Mouse (Mus musculus): Measurements from ENCODE around the gene Relb. TPM values are rescaled to one million over a fixed set of nuclear protein-coding genes. Genes with fewer than 3 reads are reported as not detected.
A peak's percentile ranks its signal among the peaks of the same experiment; 100 is the strongest.

Relb gene
- total and polyA plus RNA-seq, 3 experiments = 1.2 to 2.0 (median 1.5) TPM

DNA sequence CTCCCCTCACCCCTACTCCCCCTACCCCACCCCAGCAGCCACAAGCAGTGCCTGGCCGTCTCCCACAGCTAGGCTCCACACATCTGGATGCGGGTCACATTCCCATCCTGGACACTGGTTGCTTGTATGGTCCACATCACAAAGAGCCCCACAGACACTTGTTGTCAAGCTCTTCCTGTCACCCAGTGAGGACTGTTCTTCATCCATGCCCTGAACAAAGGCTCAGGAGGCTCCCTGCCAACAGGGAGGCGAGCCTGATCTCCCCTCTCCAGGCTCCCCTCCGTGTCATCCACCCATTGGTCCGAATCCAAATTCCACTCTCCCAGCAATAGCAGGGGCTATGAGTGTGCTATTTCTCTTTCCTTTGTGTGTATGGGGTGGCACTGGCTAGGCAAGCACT, 28.7 kb downstream of the Relb start:
- TF ChIP-seq POLR2AphosphoS5 (IDR thresholded peaks at IDR 0.05; ENCODE audit: insufficient replicate concordance, low read depth, low read length) (no peak), TAL1 (conservative IDR thresholded peaks at IDR 0.05; ENCODE audit: low read depth, low read length) (no peak), GATA2 (IDR thresholded peaks at IDR 0.05; ENCODE audit: borderline replicate concordance, low read depth, low read length) (no peak), GATA1 (IDR thresholded peaks at IDR 0.05; ENCODE audit: borderline replicate concordance, low read length) (no peak), CTCF (IDR thresholded peaks at IDR 0.05; ENCODE audit: low read depth, low read length) (no peak)
- H3K36me3 ChIP-seq (replicated peaks) = peaks cover 72% of the 10 kb centered on the region
- peaks cover 34% of the 10 kb centered on the region for H3K4me1 ChIP-seq (ENCODE audit: insufficient read depth, low read depth, low read length)
- DNase-seq (ENCODE audit: low spot score) = no peak
- ATAC-seq (ENCODE audit: extremely low read depth, insufficient number of reproducible peaks, low FRiP score, poor library complexity, severe bottlenecking) = no peak
- no peak overlapping the region for H3K4me3 ChIP-seq (ENCODE audit: low read depth, low read length)
- no peaks in the 10 kb centered on the region for H3K9me3 ChIP-seq (replicated peaks)
- H3K27me3 ChIP-seq (ENCODE audit: insufficient read depth, low read length) = no peaks in the 10 kb centered on the region

DNA sequence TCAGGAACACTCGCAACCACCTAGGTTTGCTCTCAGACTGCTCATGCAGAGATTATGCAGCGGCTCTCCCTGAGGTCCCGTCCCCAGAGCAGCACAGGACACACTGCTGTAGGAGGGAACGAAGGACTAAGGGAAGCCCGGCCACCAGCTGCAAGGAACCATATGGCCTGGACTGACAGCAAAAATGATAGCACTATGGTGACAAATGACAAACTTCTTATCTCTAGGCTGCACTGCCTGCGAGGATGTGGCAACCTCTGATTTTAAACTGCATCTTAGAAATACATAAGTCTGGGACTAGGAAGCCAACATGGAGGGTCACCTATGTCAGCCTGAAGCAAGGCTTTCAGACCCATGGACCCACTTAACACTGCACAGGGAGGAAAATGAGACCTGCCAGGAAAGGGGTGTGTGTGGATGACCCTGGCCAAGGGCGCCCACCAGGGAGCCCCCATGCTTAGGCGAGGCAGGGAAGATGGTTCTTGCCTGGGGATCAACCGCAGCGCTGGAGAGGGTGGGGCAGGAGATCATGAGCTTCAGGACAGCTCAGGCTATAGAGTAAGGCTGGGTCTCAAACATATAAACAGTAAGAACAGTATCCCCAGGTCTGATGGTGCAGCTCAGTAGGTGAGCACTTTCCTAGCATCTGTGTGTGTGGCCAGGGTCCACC, 36.0 kb downstream of the Relb start:
- TF ChIP-seq GATA1 (IDR thresholded peaks at IDR 0.05; ENCODE audit: borderline replicate concordance, low read length) (no peak), TAL1 (conservative IDR thresholded peaks at IDR 0.05; ENCODE audit: low read depth, low read length) (no peak), POLR2AphosphoS5 (IDR thresholded peaks at IDR 0.05; ENCODE audit: insufficient replicate concordance, low read depth, low read length) (no peak), GATA2 (IDR thresholded peaks at IDR 0.05; ENCODE audit: borderline replicate concordance, low read depth, low read length) (no peak), CTCF (IDR thresholded peaks at IDR 0.05; ENCODE audit: low read depth, low read length) (no peak)
- no peaks in the 10 kb centered on the region for H3K9me3 ChIP-seq (replicated peaks)
- H3K4me3 ChIP-seq (ENCODE audit: low read depth, low read length) = no peak overlapping the region
- peaks cover 95% of the 10 kb centered on the region for H3K36me3 ChIP-seq (replicated peaks)
- ATAC-seq (ENCODE audit: extremely low read depth, insufficient number of reproducible peaks, low FRiP score, poor library complexity, severe bottlenecking) (no peak), DNase-seq (ENCODE audit: low spot score) (no peak)
- peaks cover 20% of the 10 kb centered on the region for H3K4me1 ChIP-seq (ENCODE audit: insufficient read depth, low read depth, low read length)
- no peaks in the 10 kb centered on the region for H3K27me3 ChIP-seq (ENCODE audit: insufficient read depth, low read length)

DNA sequence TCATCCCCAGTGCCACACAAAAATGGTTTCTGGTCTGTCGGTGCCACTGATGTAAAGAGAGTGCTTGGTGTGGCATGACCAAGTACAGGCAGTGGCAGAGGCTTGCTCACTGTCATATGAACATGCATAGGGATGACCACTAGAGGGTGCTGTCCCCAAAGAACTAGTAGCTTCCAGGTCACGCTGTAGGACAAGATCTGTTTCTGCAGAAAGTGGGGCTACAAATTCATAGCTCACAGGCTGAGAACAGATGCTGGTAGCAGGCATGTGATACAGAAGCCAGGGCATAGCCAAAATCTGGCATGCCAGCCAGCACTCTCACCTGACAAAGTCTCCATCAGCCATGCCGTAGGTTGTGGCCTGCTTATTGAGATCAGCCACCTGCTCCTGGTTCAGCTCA, 39.3 kb downstream of the Relb start:
- no peak for TF ChIP-seq GATA2 (IDR thresholded peaks at IDR 0.05; ENCODE audit: borderline replicate concordance, low read depth, low read length)
- TF ChIP-seq POLR2AphosphoS5 (IDR thresholded peaks at IDR 0.05; ENCODE audit: insufficient replicate concordance, low read depth, low read length) = no peak
- peak; percentile 93 for TF ChIP-seq CTCF (IDR thresholded peaks at IDR 0.05; ENCODE audit: low read depth, low read length)
- peak; percentile 57 for ATAC-seq (ENCODE audit: extremely low read depth, insufficient number of reproducible peaks, low FRiP score, poor library complexity, severe bottlenecking)
- H3K36me3 ChIP-seq (replicated peaks) = peaks cover 99% of the 10 kb centered on the region
- no peaks in the 10 kb centered on the region; the same call in 1 of the 2 replicates for H3K27me3 ChIP-seq (ENCODE audit: insufficient read depth, low read length)
- no peak overlapping the region for H3K4me3 ChIP-seq (ENCODE audit: low read depth, low read length)
- H3K4me1 ChIP-seq (ENCODE audit: insufficient read depth, low read depth, low read length) = peaks cover 22% of the 10 kb centered on the region
- H3K9me3 ChIP-seq (replicated peaks) = no peaks in the 10 kb centered on the region; the same call in 1 of the 2 replicates
- peak; percentile 37 for DNase-seq (ENCODE audit: low spot score)

DNA sequence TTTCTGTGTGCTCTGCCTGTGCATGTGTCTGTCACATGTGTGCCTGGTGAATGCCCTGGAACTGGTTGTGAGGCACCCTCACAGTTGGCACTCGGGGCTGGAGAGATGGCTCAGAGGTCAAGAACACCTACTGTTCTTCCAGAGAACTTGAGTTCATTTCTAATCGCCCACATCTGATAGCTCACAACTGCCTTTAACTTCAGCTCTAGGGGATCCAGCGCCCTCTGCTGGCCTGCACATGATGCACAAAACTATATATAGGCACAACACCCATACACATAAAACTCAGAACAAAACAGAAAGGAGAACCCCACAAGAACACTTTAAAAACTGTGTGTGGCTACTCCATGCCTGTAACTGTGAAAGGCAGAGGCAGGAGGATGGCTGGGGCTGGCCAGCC, 40.0 kb downstream of the Relb start:
- no peak for ATAC-seq (ENCODE audit: extremely low read depth, insufficient number of reproducible peaks, low FRiP score, poor library complexity, severe bottlenecking)
- TF ChIP-seq TAL1 (conservative IDR thresholded peaks at IDR 0.05; ENCODE audit: low read depth, low read length) = no peak
- 0 out of 2 replicates have a peak, but pooled peaks have one; percentile 14 for TF ChIP-seq CTCF (IDR thresholded peaks at IDR 0.05; ENCODE audit: low read depth, low read length)
- Histone ChIP-seq H3K9me3 (replicated peaks) (no peaks in the 10 kb centered on the region; the same call in 1 of the 2 replicates), H3K4me3 (ENCODE audit: low read depth, low read length) (no peak overlapping the region), H3K36me3 (replicated peaks) (peaks cover 99% of the 10 kb centered on the region), H3K27me3 (ENCODE audit: insufficient read depth, low read length) (no peaks in the 10 kb centered on the region; the same call in 1 of the 2 replicates), H3K4me1 (ENCODE audit: insufficient read depth, low read depth, low read length) (peaks cover 20% of the 10 kb centered on the region)
- no peak for DNase-seq (ENCODE audit: low spot score)

DNA sequence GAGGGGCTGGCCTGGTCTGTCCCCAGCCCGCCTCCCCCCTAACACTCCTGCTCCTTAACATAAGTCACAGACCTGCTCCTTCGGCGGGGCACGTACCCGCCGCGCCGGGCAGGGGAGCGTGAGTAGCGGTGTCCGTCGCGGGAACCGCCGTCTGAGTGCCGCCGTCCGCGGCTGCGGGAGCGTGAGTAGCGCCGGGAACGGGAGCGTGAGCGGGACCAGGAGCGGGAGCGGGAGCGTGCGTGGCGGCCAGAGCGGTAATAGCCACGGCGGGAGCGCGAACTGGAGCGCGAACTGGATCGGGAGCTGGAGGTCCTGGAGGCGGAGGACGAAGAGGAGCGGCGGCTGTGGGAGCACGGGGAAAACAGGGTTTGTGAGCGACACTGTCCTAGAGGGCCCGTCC, 43.0 kb downstream of the Relb start:
- H3K36me3 ChIP-seq (replicated peaks) = peaks cover 98% of the 10 kb centered on the region
- TF ChIP-seq GATA1 (IDR thresholded peaks at IDR 0.05; ENCODE audit: borderline replicate concordance, low read length) (no peak), POLR2AphosphoS5 (IDR thresholded peaks at IDR 0.05; ENCODE audit: insufficient replicate concordance, low read depth, low read length) (no peak), CTCF (IDR thresholded peaks at IDR 0.05; ENCODE audit: low read depth, low read length) (no peak), GATA2 (IDR thresholded peaks at IDR 0.05; ENCODE audit: borderline replicate concordance, low read depth, low read length) (no peak), TAL1 (conservative IDR thresholded peaks at IDR 0.05; ENCODE audit: low read depth, low read length) (no peak)
- no peaks in the 10 kb centered on the region; the same call in 1 of the 2 replicates for H3K9me3 ChIP-seq (replicated peaks)
- H3K27me3 ChIP-seq (ENCODE audit: insufficient read depth, low read length) = no peaks in the 10 kb centered on the region; the same call in 1 of the 2 replicates
- no peak for ATAC-seq (ENCODE audit: extremely low read depth, insufficient number of reproducible peaks, low FRiP score, poor library complexity, severe bottlenecking)
- peak overlapping the region; percentile 20 for H3K4me3 ChIP-seq (ENCODE audit: low read depth, low read length)
- no peak for DNase-seq (ENCODE audit: low spot score)
- H3K4me1 ChIP-seq (ENCODE audit: insufficient read depth, low read depth, low read length) = peaks cover 14% of the 10 kb centered on the region

DNA sequence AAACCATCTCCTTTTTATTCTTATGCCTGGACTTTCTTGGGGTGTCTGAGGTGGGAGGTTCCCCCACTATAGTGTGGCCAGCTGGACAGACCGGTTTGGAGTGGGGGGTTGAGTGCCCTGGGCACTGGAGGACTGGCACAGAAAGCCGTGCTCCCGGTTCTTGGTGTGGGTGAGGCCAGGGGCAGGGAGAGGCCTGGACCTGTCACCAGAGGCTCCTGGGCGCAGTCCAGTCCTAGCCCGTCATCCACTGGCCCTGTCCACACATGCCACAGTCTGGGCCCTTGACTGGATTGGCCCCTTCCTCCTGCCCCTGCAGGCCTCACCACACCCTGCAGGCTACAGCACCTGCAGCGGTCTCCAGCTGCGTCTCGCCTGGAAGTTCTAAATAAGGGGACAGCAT, 48.6 kb downstream of the Relb start:
- ATAC-seq (ENCODE audit: extremely low read depth, insufficient number of reproducible peaks, low FRiP score, poor library complexity, severe bottlenecking) (no peak), DNase-seq (ENCODE audit: low spot score) (no peak)
- no peak overlapping the region for H3K4me3 ChIP-seq (ENCODE audit: low read depth, low read length)
- peaks cover 43% of the 10 kb centered on the region for H3K4me1 ChIP-seq (ENCODE audit: insufficient read depth, low read depth, low read length)
- TF ChIP-seq TAL1 (conservative IDR thresholded peaks at IDR 0.05; ENCODE audit: low read depth, low read length) = no peak
- no peak for TF ChIP-seq POLR2AphosphoS5 (IDR thresholded peaks at IDR 0.05; ENCODE audit: insufficient replicate concordance, low read depth, low read length)
- TF ChIP-seq GATA2 (IDR thresholded peaks at IDR 0.05; ENCODE audit: borderline replicate concordance, low read depth, low read length) = no peak
- no peak for TF ChIP-seq CTCF (IDR thresholded peaks at IDR 0.05; ENCODE audit: low read depth, low read length)
- no peak for TF ChIP-seq GATA1 (IDR thresholded peaks at IDR 0.05; ENCODE audit: borderline replicate concordance, low read length)
- H3K9me3 ChIP-seq (replicated peaks) = no peaks in the 10 kb centered on the region
- peaks cover 63% of the 10 kb centered on the region for H3K36me3 ChIP-seq (replicated peaks)
- peaks cover 7% of the 10 kb centered on the region for H3K27me3 ChIP-seq (ENCODE audit: insufficient read depth, low read length)

All from G1E (cell line).